Mouse (Mus musculus): ENCODE data around the gene Zfp664. TPM values are rescaled to one million over a fixed set of nuclear protein-coding genes. Genes with fewer than 3 reads are reported as not detected.

Zfp664 gene
- polyA plus RNA-seq, 1 experiment from 2014 or later, result 159 TPM

GRCm38 (mm10) chr5:124879251-124879650, 16.8 kb downstream of the Zfp664 start:
- H3K4me1 ChIP-seq, result no peaks in the 10 kb centered on the region
- 99% methylated on average over 4 of the region's 4 CpGs for WGBS

GRCm38 (mm10) chr5:124879801-124880200, 17.3 kb downstream of the Zfp664 start:
- H3K27me3 ChIP-seq (ENCODE audit: low read depth, poor library complexity, severe bottlenecking), result no peaks in the 10 kb centered on the region
- H3K4me1 ChIP-seq, result no peaks in the 10 kb centered on the region
- no peaks in the 10 kb centered on the region for H3K9me3 ChIP-seq (replicated peaks)
- 91% methylated on average over 6 of the region's 6 CpGs for WGBS
- H3K27ac ChIP-seq (replicated peaks), result no peak overlapping the region
- DNase-seq (ENCODE audit: low spot score), result no peak
- peaks cover 85% of the 10 kb centered on the region for H3K36me3 ChIP-seq
- no peak overlapping the region for H3K4me3 ChIP-seq

More at GRCm38 (mm10) chr5:124879251-124879650, 16.8 kb downstream of the Zfp664 start:
- Histone ChIP-seq H3K27ac (replicated peaks) (no peak overlapping the region), H3K36me3 (peaks cover 85% of the 10 kb centered on the region), H3K27me3 (ENCODE audit: low read depth, poor library complexity, severe bottlenecking) (no peaks in the 10 kb centered on the region), H3K4me3 (no peak overlapping the region), H3K9me3 (replicated peaks) (no peaks in the 10 kb centered on the region)
- DNase-seq (ENCODE audit: low spot score), result no peak

DNA sequence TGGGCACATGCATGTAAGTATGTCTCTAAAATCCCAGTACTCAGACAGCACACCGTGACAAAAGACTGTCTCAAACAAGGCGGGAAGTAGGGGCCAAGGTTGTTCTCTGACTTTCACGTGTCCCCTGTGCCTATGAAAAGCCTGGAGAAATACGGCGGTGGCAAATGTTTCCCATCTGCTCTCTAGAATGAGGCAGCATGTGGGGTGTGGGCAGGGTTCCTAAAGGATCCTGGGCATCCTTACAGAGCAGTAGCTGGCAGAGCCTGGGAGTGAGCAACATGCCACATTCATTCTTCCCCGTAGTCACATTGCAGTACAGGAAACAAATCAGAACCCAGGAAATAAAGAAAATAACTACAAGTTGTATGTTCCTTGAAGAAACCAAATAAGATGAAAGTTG, 21.4 kb downstream of the Zfp664 start:
- Histone ChIP-seq H3K4me1 (no peaks in the 10 kb centered on the region), H3K4me3 (no peak overlapping the region), H3K27me3 (ENCODE audit: low read depth, poor library complexity, severe bottlenecking) (no peaks in the 10 kb centered on the region), H3K36me3 (peaks cover 97% of the 10 kb centered on the region), H3K9me3 (replicated peaks) (no peaks in the 10 kb centered on the region), H3K27ac (replicated peaks) (no peak overlapping the region)
- DNase-seq (ENCODE audit: low spot score), result no peak
- 96% methylated on average over 6 of the region's 6 CpGs for WGBS

DNA sequence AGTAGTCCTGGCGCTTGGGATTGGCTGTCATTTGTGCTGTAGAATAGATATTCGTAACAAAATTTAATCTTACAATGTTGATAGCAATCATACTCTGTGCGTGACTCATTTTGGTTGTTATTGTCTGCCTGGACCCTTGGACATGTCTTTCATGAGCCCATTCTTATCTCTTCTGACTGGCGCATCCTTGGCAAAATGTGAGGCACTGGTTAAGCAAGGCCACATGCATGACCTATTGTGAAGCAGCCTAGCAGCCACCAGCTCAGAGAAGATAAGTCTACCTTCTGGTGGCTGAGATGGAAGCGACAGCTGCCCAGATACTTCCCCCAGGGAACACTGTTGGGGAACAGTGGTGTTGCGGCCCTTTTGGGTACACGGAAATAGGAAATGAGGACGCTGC, 26.2 kb downstream of the Zfp664 start:
- DNase-seq (ENCODE audit: low spot score), result no peak
- H3K4me3 ChIP-seq, result no peak overlapping the region
- 92% methylated on average over 8 of the region's 8 CpGs for WGBS
- no peaks in the 10 kb centered on the region for H3K9me3 ChIP-seq (replicated peaks)
- H3K36me3 ChIP-seq, result peaks cover 69% of the 10 kb centered on the region
- H3K27me3 ChIP-seq (ENCODE audit: low read depth, poor library complexity, severe bottlenecking), result no peaks in the 10 kb centered on the region
- peaks cover 23% of the 10 kb centered on the region for H3K4me1 ChIP-seq
- H3K27ac ChIP-seq (replicated peaks), result no peak overlapping the region

DNA sequence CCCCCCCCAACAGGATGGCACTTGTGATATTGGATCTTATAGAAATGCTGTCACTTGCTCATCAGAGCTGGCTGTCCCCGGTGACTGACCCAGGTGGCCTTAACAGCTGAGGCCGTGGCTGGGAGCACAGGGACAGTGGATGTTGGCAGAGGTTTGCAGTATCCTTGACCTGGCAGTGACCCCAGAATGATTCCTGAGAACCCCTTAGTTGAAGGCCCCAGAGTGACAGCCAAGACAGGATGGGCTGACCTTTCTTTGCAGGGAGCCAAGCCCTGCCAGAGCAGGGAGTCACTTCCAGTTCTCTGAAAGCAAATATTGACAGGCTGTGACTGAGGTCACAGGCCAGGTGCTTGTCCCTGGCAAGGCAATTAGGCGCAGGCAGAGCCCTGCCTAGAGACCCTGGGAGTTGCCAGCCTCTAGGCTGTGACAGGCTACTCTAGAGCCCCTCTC, 29.5 kb downstream of the Zfp664 start:
- H3K4me3 ChIP-seq, result no peak overlapping the region
- DNase-seq (ENCODE audit: low spot score), result peak; percentile 32

GRCm38 (mm10) chr5:124896135-124896534, 33.6 kb downstream of the Zfp664 start:
- Histone ChIP-seq H3K36me3 (peaks cover 7% of the 10 kb centered on the region), H3K27ac (replicated peaks) (no peak overlapping the region), H3K9me3 (replicated peaks) (no peaks in the 10 kb centered on the region), H3K4me3 (no peak overlapping the region), H3K4me1 (peaks cover 32% of the 10 kb centered on the region), H3K27me3 (ENCODE audit: low read depth, poor library complexity, severe bottlenecking) (no peaks in the 10 kb centered on the region)
- no peak for DNase-seq (ENCODE audit: low spot score)
- 52% methylated on average over 7 of the region's 8 CpGs for WGBS

More for the DNA sequence above, 29.5 kb downstream of the Zfp664 start:
- Histone ChIP-seq H3K27me3 (ENCODE audit: low read depth, poor library complexity, severe bottlenecking) (no peaks in the 10 kb centered on the region), H3K4me1 (peaks cover 37% of the 10 kb centered on the region), H3K27ac (replicated peaks) (no peak overlapping the region; the same call in 1 of the 2 replicates), H3K36me3 (peaks cover 36% of the 10 kb centered on the region), H3K9me3 (replicated peaks) (no peaks in the 10 kb centered on the region)
- 74% methylated on average over 3 of the region's 3 CpGs for WGBS

- Histone ChIP-seq H3K4me1 (peaks cover 17% of the 10 kb centered on the region), H3K9me3 (replicated peaks) (no peaks in the 10 kb centered on the region), H3K27ac (replicated peaks) (peak overlapping the region; percentile 55), H3K36me3 (no peaks in the 10 kb centered on the region), H3K4me3 (peak overlapping the region; percentile 26), H3K27me3 (ENCODE audit: low read depth, poor library complexity, severe bottlenecking) (no peaks in the 10 kb centered on the region)
- WGBS, result 42% methylated on average over 20 of the region's 20 CpGs
- peak; percentile 87 for DNase-seq (ENCODE audit: low spot score)
Observed at GRCm38 (mm10) chr5:124899945-124900631, 37.6 kb downstream of the Zfp664 start.

DNA sequence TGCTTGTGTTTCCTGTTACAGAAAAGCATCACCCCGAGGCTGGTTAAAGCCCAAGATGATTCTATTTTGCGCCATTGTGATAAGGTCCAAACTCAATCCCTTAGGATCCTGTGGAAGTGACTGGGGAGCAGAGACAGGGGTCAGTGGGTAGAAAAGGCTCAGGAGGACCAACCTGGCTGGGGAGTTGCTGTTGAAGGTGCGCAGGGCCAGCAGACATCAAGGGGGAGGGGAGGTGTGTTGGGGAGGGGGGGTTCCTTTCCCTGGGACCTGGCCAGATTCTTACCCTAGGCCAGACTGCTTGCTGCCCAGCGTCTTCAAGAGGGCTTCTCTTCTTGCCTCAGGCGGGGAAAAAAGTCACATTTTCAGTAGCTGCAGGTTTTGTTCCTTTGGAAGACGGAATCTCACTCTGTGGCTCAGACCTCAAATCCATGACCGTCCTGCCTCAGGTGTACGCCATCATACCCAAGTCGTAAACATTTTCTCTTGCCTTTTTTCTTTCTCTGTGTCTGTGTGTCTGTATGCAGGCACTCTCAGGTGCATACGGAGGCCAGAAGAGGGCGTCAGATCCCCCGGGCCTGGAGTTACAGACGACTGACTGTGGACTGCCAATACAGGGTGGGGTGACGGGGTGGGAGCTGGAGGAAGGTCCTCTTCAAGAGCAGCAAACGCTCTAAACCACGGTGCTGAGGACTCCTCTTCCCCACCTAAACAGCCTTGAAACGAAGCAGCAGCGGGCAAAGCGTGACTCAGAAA, 38.4 kb downstream of the Zfp664 start:
- Histone ChIP-seq H3K9me3 (replicated peaks) (no peaks in the 10 kb centered on the region), H3K36me3 (no peaks in the 10 kb centered on the region), H3K4me3 (no peak overlapping the region), H3K27ac (replicated peaks) (no peak overlapping the region), H3K27me3 (ENCODE audit: low read depth, poor library complexity, severe bottlenecking) (no peaks in the 10 kb centered on the region), H3K4me1 (peaks cover 14% of the 10 kb centered on the region)
- 74% methylated on average over 19 of the region's 19 CpGs for WGBS
- no peak for DNase-seq (ENCODE audit: low spot score)

DNA sequence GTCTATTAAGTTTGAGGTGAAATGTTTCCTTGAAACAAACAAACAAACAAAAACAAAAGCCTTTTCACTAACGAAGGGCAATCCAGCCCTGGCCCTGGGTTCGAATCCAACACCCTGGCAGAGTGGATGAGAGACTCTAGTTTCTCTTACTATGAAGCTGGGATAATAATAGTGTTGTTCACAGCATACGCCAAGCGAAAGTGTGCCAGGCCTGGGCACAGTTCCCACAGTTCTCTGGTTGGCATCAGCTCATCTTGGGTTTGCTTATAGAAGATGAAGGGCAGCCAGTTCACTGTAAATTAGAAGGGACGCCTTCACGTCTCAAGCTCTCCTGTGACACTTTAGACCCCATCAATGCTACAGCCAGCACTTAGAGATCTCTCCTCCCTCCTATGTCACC, 39.2 kb downstream of the Zfp664 start:
- no peak overlapping the region for H3K4me3 ChIP-seq
- H3K4me1 ChIP-seq, result peaks cover 10% of the 10 kb centered on the region
- no peak overlapping the region for H3K27ac ChIP-seq (replicated peaks)
- no peak for DNase-seq (ENCODE audit: low spot score)
- H3K36me3 ChIP-seq, result no peaks in the 10 kb centered on the region
- H3K27me3 ChIP-seq (ENCODE audit: low read depth, poor library complexity, severe bottlenecking), result no peaks in the 10 kb centered on the region
- no peaks in the 10 kb centered on the region for H3K9me3 ChIP-seq (replicated peaks)
- WGBS, result 95% methylated on average over 6 of the region's 6 CpGs

- Histone ChIP-seq H3K9me3 (replicated peaks) (no peaks in the 10 kb centered on the region), H3K4me3 (no peak overlapping the region), H3K4me1 (peaks cover 8% of the 10 kb centered on the region), H3K27ac (replicated peaks) (no peak overlapping the region), H3K36me3 (no peaks in the 10 kb centered on the region), H3K27me3 (ENCODE audit: low read depth, poor library complexity, severe bottlenecking) (no peaks in the 10 kb centered on the region)
- no peak for DNase-seq (ENCODE audit: low spot score)
- WGBS, result 84% methylated on average over 10 of the region's 10 CpGs
Observed at GRCm38 (mm10) chr5:124902195-124902594, 39.7 kb downstream of the Zfp664 start.

GRCm38 (mm10) chr5:124903852-124904251, 41.4 kb downstream of the Zfp664 start:
- no peaks in the 10 kb centered on the region for H3K36me3 ChIP-seq
- no peaks in the 10 kb centered on the region for H3K9me3 ChIP-seq (replicated peaks)
- DNase-seq (ENCODE audit: low spot score), result no peak
- WGBS, result 85% methylated on average over 4 of the region's 4 CpGs
- no peak overlapping the region for H3K4me3 ChIP-seq
- H3K4me1 ChIP-seq, result peaks cover 8% of the 10 kb centered on the region
- H3K27ac ChIP-seq (replicated peaks), result no peak overlapping the region
- no peaks in the 10 kb centered on the region for H3K27me3 ChIP-seq (ENCODE audit: low read depth, poor library complexity, severe bottlenecking)

DNA sequence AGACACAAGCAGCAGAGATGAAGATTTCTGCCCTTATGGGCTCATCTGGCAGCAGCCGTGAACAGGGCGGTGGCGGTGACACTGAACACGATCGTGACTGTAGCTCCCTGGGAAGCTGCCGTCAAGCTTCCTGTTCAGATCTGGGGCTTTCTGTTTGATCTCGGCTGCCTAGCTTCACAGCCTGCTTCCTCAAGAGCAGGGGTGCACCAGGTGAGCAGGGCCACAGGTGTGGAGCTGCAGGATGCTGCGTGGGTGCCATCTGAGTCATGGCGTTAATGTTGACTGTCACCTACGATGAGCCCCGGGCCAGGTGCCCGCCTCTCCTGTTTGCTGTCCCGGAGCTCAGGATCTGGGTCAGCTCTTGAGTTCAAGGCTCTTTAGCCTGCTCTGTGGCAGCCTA, 44.4 kb downstream of the Zfp664 start:
- Histone ChIP-seq H3K27me3 (ENCODE audit: low read depth, poor library complexity, severe bottlenecking) (no peaks in the 10 kb centered on the region), H3K36me3 (no peaks in the 10 kb centered on the region), H3K27ac (replicated peaks) (no peak overlapping the region), H3K9me3 (replicated peaks) (no peaks in the 10 kb centered on the region), H3K4me3 (no peak overlapping the region), H3K4me1 (peaks cover under 1% of the 10 kb centered on the region; the same call in 1 of the 2 replicates)
- WGBS, result 82% methylated on average over 13 of the region's 13 CpGs
- no peak for DNase-seq (ENCODE audit: low spot score)

GRCm38 (mm10) chr5:124908860-124909259, 46.4 kb downstream of the Zfp664 start:
- Histone ChIP-seq H3K36me3 (no peaks in the 10 kb centered on the region), H3K27ac (replicated peaks) (0 out of 2 replicates have a peak overlapping the region, but pooled peaks have one; percentile 56), H3K9me3 (replicated peaks) (no peaks in the 10 kb centered on the region), H3K4me3 (no peak overlapping the region), H3K4me1 (peaks cover 21% of the 10 kb centered on the region), H3K27me3 (ENCODE audit: low read depth, poor library complexity, severe bottlenecking) (no peaks in the 10 kb centered on the region)
- 25% methylated on average over 5 of the region's 5 CpGs for WGBS
- DNase-seq (ENCODE audit: low spot score), result peak; percentile 81
